Comparison of ENCODE assay signal across 8 mouse cellular contexts in the genomic region with DNA sequence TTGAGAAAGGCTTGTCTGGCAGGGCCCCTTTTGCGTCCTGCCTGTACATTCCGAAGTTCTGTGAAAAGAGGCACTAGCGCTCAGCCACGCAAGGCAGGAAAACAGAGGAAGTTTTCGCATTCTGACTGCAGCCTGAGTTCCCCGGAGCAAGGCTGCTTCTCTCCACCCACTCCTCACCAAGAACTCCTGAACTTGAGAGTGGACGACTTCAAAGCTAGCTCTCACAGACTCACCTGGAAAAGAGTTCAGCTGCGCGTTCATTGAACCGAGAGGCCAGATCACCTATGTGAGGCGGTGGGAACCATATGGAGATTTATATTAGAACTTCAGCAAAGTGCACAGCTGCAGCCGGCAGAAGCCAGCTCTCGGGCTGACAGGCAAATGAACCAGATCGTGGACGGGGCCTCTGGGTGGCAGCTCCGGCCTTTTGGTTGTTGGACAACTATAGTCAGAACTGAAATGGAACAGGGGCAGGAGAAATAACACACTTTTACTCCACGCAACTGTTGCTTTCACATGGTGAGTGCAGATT.
DNase-seq lines count a peak whose midpoint lies in the region; ATAC-seq and TF ChIP-seq lines count a peak whose summit lies in the region.

No protein-coding gene starts in this region.

- no peaks in the 10 kb centered on the region for H3K9me3 ChIP-seq in hindbrain, embryonic 12.5 days (replicated peaks)
- H3K9me3 ChIP-seq in lung, postnatal 0 days (ENCODE audit: low read length) = no peaks in the 10 kb centered on the region

- TF ChIP-seq EP300 in lung, postnatal 0 days (IDR thresholded peaks at IDR 0.05) = no peak

- H3K9ac ChIP-seq in hindbrain, embryonic 12.5 days = peak overlapping the region; percentile 71
- peak overlapping the region; percentile 51 for H3K9ac ChIP-seq in lung, postnatal 0 days (replicated peaks; ENCODE audit: low read depth)

- peak overlapping the region; percentile 94 for H3K27ac ChIP-seq in hindbrain, embryonic 12.5 days
- H3K27ac ChIP-seq in lung, postnatal 0 days (ENCODE audit: low read length) = peak overlapping the region; percentile 86

- ATAC-seq in hindbrain, embryonic 12.5 days (ENCODE audit: low FRiP score) = peak; percentile 75
- peak; percentile 68 for ATAC-seq in lung, postnatal 0 days

- H3K4me2 ChIP-seq in hindbrain, embryonic 12.5 days (replicated peaks) = peak overlapping the region; percentile 55
- peak overlapping the region; percentile 71 for H3K4me2 ChIP-seq in lung, postnatal 0 days (replicated peaks; ENCODE audit: low read depth, low read length)

- peak overlapping the region; percentile 49 for H3K4me3 ChIP-seq in hindbrain, embryonic 12.5 days
- peak overlapping the region; percentile 39 for H3K4me3 ChIP-seq in lung, postnatal 0 days (ENCODE audit: low read depth, low read length)

- WGBS in hindbrain, embryonic 12.5 days = 5% methylated on average over 17 of the region's 17 CpGs
- WGBS in lung, postnatal 0 days = 3% methylated on average over 17 of the region's 17 CpGs

- DNase-seq in NIH3T3 (ENCODE audit: low read depth) = peak; percentile 61
- DNase-seq in cerebellum, postnatal 14 days = peak; percentile 11 to 20
- DNase-seq in gastrocnemius, adult 18-20 months (ENCODE audit: low spot score) = peak; percentile 62
- peak; percentile 31 to 35 for DNase-seq in layer of hippocampus, postnatal 25 days (ENCODE audit: extremely low spot score in 1 of 2, low spot score in 1 of 2)
- peak; percentile 65 for DNase-seq in lung, postnatal 0 days (ENCODE audit: low spot score)
- peak; percentile 42 for DNase-seq in ovary, adult 18-20 months (ENCODE audit: low spot score)
- DNase-seq in thymus, postnatal 36 days = peak; percentile 25 to 28

- peak; percentile 22; the same call in 1 of the 2 replicates for TF ChIP-seq CTCF in lung, postnatal 0 days (IDR thresholded peaks at IDR 0.05)

- no peaks in the 10 kb centered on the region for H3K27me3 ChIP-seq in hindbrain, embryonic 12.5 days
- H3K27me3 ChIP-seq in lung, postnatal 0 days (replicated peaks; ENCODE audit: insufficient read depth, low read length) = no peaks in the 10 kb centered on the region

- peaks cover 18% of the 10 kb centered on the region for H3K4me1 ChIP-seq in hindbrain, embryonic 12.5 days
- no peaks in the 10 kb centered on the region for H3K4me1 ChIP-seq in lung, postnatal 0 days (ENCODE audit: insufficient read depth, low read depth, low read length)

- H3K36me3 ChIP-seq in hindbrain, embryonic 12.5 days = no peaks in the 10 kb centered on the region
- no peaks in the 10 kb centered on the region for H3K36me3 ChIP-seq in lung, postnatal 0 days (ENCODE audit: insufficient read depth, low read length)

Comparison
In these comparisons a context has a peak if more than half of its experiments do, and no peak if none do; other contexts are left out.
1. Peak in every context shown above with its lines: DNase-seq, ATAC-seq, H3K4me3 ChIP-seq and H3K27ac ChIP-seq.